Mouse (Mus musculus): ENCODE data around the gene Ogfod1.

DNA sequence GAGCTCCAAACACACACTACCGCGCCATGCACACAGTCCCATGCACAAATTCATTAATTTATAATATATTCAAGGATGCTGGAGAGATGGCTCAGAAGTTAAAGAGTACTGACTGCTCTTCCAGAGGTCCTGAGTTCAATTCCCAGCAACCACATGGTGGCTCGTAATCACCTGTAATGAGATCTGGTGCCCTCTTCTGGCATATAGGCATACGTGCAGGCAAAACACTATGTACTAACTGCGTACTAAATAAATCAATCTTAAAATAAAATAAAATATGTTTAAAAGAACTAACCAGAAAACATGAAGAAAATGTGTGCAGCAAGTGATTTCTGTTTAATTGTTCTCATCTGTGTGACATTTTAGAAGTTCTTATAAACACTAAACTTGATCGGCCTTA, 57.3 kb downstream of the Ogfod1 start:
- TF ChIP-seq CTCF (IDR thresholded peaks at IDR 0.05; ENCODE audit: borderline replicate concordance, insufficient read depth, low read depth, low read length): no peak
- TF ChIP-seq POLR2A (IDR thresholded peaks at IDR 0.05; ENCODE audit: borderline replicate concordance, insufficient read depth, low read length): no peak
